8 mouse cellular contexts compared by ENCODE assay signal in genomic region chr8:107824640-107825039, GRCm38 (mm10).
A peak's percentile ranks its signal among the peaks of the same experiment; 100 is the strongest.
DNase-seq lines count a peak whose midpoint lies in the region; ATAC-seq lines count a peak whose summit lies in the region.

No protein-coding gene starts in this region.

- no peak for ATAC-seq in megakaryocyte-erythroid progenitor cell, adult 5-6 weeks (replicated peaks; ENCODE audit: low FRiP score, low TSS enrichment, poor library complexity, severe bottlenecking)

- intact Hi-C loops in gastrocnemius, postnatal 14 days (cut with DNase I; ENCODE audit: low total_unique reads): no loop called here
- intact Hi-C loops in left cerebral cortex, postnatal 25 days (cut with DNase I): no loop called here

- peak; percentile 14 for DNase-seq in gastrocnemius, postnatal 14 days
- no peak for DNase-seq in gastrocnemius, postnatal 25 days
- DNase-seq in right cerebral cortex, adult 18-20 months: peak; percentile 4
- no peak for DNase-seq in right cerebral cortex, postnatal 36 days (ENCODE audit: low spot score in 2 of 2)
- peak; percentile 14 to 32 for DNase-seq in left cerebral cortex, postnatal 25 days (ENCODE audit: low spot score in 2 of 2)
- DNase-seq in right cerebral cortex, postnatal 10 days (ENCODE audit: low spot score in 2 of 2): peak; percentile 22 to 30
- DNase-seq in gastrocnemius, adult 18-20 months (ENCODE audit: low spot score): no peak

Comparison
In these comparisons a context has a peak if more than half of its experiments do, and no peak if none do; other contexts are left out.
1. DNase-seq: peak in gastrocnemius, postnatal 14 days (single experiment), right cerebral cortex, adult 18-20 months (single experiment), left cerebral cortex, postnatal 25 days (2 of 2) and right cerebral cortex, postnatal 10 days (2 of 2); none in gastrocnemius, postnatal 25 days (single experiment), right cerebral cortex, postnatal 36 days (0 of 2) and gastrocnemius, adult 18-20 months (single experiment).